Mouse (Mus musculus): Measurements from ENCODE around the gene Nsg2. TPM values are rescaled to one million over a fixed set of nuclear protein-coding genes. Genes with fewer than 3 reads are reported as not detected.
A peak's percentile ranks its signal among the peaks of the same experiment; 100 is the strongest.

The Nsg2 gene
- polyA plus RNA-seq, 1 experiment from 2014 or later, result 193 TPM

DNA sequence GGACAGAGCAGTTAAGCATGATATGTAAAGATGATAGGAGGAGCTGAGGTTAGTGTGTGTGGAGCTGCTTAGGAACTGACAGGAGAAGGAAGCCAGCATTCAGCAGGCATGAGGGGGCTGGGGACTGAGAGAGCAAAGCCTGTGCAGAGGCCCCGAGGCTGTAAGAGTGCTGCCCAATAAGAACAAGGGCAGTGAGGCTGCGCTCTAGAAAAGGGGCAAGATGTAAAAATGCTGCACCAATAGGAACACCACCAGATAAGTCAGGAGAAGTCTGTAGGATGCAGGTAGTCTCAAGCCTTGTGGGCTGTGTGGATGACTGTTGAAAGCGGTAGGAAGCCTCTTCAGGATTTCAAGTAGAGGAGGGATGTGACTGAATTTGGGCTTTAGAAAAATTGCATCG is 17.9 kb downstream of the Nsg2 start:
- peak overlapping the region; percentile 47 for H3K27ac ChIP-seq (replicated peaks)
- WGBS, result 58% methylated on average over 4 of the region's 4 CpGs
- H3K27me3 ChIP-seq, result no peaks in the 10 kb centered on the region
- H3K36me3 ChIP-seq, result peaks cover 41% of the 10 kb centered on the region
- H3K4me2 ChIP-seq (replicated peaks), result no peak overlapping the region
- no peak overlapping the region for H3K4me3 ChIP-seq
- no peak overlapping the region for H3K9ac ChIP-seq (replicated peaks)
- H3K4me1 ChIP-seq, result peaks cover 55% of the 10 kb centered on the region
- ATAC-seq (ENCODE audit: low FRiP score, low read depth), result no peak; the same call in 1 of the 2 replicates
- H3K9me3 ChIP-seq, result no peaks in the 10 kb centered on the region

DNA sequence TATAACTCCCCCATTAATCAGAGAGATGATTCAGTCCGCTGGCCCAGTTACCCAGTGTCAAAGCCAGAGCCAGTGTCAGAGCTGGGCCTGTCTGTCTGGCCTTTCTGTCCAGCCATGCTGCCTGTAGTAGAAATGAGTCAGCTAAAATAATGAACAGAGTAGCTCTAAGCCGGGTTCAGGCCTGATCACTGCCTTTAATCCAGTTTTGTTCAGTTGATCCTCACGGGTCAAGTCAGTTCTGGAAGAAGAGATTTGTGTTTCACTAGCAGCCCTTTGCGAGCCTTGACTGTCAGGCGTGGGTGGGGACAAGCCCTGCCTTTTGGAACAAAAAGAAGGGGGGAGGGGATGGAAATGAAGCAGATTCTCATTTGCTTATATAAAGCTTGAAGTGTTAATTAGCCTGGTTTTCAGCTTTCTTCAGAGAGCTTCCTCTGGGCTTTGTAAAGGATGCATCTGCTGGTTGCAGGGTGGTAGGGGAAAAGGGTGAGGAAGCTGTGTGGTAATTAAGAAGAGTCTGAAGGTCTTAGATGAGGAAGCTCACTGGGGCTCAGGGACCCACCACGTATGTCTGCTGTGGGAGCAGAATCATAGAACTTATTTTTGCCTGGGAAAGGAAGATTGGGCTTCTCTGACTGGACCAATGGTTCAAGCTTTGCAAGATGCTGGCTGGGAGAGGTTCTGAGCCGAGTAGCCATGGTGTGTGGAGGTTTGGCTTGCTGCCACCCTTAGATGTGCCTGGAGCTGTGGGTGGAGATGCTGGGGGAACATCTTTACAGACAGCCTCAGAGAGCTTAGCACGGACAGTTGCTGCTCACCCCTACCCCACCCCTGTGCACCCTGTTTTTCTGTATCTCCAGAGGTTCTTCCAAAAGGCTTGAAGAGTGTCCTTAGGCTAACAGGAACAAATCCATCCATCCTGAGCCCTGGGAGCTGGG is 20.0 kb downstream of the Nsg2 start:
- H3K9me3 ChIP-seq, result no peaks in the 10 kb centered on the region
- peak overlapping the region; percentile 69 for H3K27ac ChIP-seq (replicated peaks)
- peak; percentile 68 for ATAC-seq (ENCODE audit: low FRiP score, low read depth)
- peaks cover 35% of the 10 kb centered on the region for H3K36me3 ChIP-seq
- no peak overlapping the region for H3K4me2 ChIP-seq (replicated peaks)
- peaks cover 60% of the 10 kb centered on the region for H3K4me1 ChIP-seq
- 19% methylated on average over 8 of the region's 8 CpGs for WGBS
- peak overlapping the region; percentile 20; the same call in 1 of the 2 replicates for H3K9ac ChIP-seq (replicated peaks)
- no peaks in the 10 kb centered on the region for H3K27me3 ChIP-seq
- no peak overlapping the region for H3K4me3 ChIP-seq

DNA sequence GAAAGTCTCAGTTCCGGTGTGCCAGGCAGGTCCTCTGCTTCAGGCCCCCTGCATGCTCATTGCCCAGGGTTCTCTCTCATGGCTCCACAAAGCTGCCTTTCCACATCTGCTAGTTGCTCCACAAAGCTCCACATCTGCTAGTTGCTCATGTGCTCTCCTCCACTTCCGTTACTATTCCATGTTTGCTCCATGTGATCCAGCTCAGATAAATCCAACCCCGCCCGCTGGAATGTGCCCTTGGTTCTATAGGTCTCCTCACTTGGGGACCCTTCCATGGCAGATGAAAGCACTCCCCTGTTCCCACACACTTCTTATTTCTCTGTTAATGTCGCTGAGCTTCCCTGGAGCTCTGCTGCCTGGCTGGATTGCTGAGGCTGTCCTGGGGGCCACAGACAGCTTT is 26.4 kb downstream of the Nsg2 start:
- peak overlapping the region; percentile 78 for H3K27ac ChIP-seq (replicated peaks)
- no peak for ATAC-seq (ENCODE audit: low FRiP score, low read depth)
- H3K4me1 ChIP-seq, result peaks cover 64% of the 10 kb centered on the region
- no peaks in the 10 kb centered on the region for H3K9me3 ChIP-seq
- WGBS, result 58% methylated on average over 5 of the region's 5 CpGs
- no peaks in the 10 kb centered on the region for H3K27me3 ChIP-seq
- no peak overlapping the region for H3K4me2 ChIP-seq (replicated peaks)
- H3K4me3 ChIP-seq, result no peak overlapping the region
- 0 out of 2 replicates have a peak, but pooled peaks cover 14% of the 10 kb centered on the region for H3K36me3 ChIP-seq
- H3K9ac ChIP-seq (replicated peaks), result no peak overlapping the region

GRCm38 (mm10) chr11:32027474-32028342 is 27.4 kb downstream of the Nsg2 start:
- Histone ChIP-seq H3K4me2 (replicated peaks) (peak overlapping the region; percentile 16; the same call in 1 of the 2 replicates), H3K27me3 (no peaks in the 10 kb centered on the region), H3K4me3 (no peak overlapping the region), H3K4me1 (peaks cover 60% of the 10 kb centered on the region), H3K36me3 (0 out of 2 replicates have a peak, but pooled peaks cover 11% of the 10 kb centered on the region), H3K9me3 (no peaks in the 10 kb centered on the region), H3K27ac (replicated peaks) (peak overlapping the region; percentile 78), H3K9ac (replicated peaks) (no peak overlapping the region)
- whole genome bisulfite sequencing, result 44% methylated on average over 7 of the region's 7 CpGs
- ATAC-seq (ENCODE audit: low FRiP score, low read depth), result peak; percentile 89

DNA sequence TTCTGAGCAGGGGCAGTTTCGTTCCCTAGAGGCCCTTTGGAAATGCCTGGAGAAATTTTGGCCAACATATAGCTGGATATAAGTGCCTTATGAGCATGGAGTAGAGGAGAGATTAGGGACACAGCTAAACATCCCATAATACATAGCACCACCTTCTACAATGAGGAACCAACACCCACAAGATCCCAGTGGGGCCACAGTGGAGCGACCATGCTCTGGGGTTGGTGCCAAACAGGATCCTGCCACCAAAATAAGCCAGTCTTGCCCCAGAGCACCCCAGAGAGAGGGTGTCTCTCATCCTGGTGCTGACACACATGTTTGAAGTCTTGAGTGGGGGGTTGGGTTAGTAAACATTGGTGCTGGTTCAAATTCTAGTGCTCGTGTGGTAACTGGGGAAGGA is 28.3 kb downstream of the Nsg2 start:
- no peak overlapping the region for H3K4me2 ChIP-seq (replicated peaks)
- no peaks in the 10 kb centered on the region for H3K27me3 ChIP-seq
- WGBS, result 83% methylated on average over 3 of the region's 3 CpGs
- H3K9ac ChIP-seq (replicated peaks), result no peak overlapping the region
- H3K4me1 ChIP-seq, result peaks cover 62% of the 10 kb centered on the region
- H3K9me3 ChIP-seq, result no peaks in the 10 kb centered on the region
- H3K36me3 ChIP-seq, result 0 out of 2 replicates have a peak, but pooled peaks cover 5% of the 10 kb centered on the region
- peak overlapping the region; percentile 73 for H3K27ac ChIP-seq (replicated peaks)
- ATAC-seq (ENCODE audit: low FRiP score, low read depth), result no peak
- H3K4me3 ChIP-seq, result no peak overlapping the region

DNA sequence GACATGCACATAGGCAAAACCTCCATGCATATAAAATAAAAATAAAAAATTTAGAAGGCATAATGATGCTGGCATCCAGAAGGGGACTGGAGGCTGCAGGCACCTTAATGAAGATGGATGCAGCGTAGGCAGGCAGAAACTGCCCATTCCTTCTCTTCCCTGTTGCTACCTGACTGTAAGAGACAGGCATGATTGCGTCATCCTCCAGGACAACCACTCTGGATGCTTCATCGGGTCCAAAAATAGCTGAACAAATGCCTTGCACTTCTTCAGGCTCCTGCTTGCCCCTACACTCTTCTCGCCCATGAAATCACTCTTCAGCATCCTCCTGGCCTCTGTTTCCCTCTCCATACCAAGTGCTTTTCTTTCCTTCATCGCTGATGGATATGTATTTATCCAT is 29.1 kb downstream of the Nsg2 start:
- H3K9ac ChIP-seq (replicated peaks), result no peak overlapping the region
- WGBS, result 80% methylated on average over 5 of the region's 5 CpGs
- peak overlapping the region; percentile 73; the same call in 1 of the 2 replicates for H3K27ac ChIP-seq (replicated peaks)
- H3K4me2 ChIP-seq (replicated peaks), result no peak overlapping the region
- H3K4me1 ChIP-seq, result peaks cover 59% of the 10 kb centered on the region
- H3K9me3 ChIP-seq, result no peaks in the 10 kb centered on the region
- H3K4me3 ChIP-seq, result no peak overlapping the region
- H3K27me3 ChIP-seq, result no peaks in the 10 kb centered on the region
- no peak for ATAC-seq (ENCODE audit: low FRiP score, low read depth)
- H3K36me3 ChIP-seq, result 0 out of 2 replicates have a peak, but pooled peaks cover 5% of the 10 kb centered on the region

DNA sequence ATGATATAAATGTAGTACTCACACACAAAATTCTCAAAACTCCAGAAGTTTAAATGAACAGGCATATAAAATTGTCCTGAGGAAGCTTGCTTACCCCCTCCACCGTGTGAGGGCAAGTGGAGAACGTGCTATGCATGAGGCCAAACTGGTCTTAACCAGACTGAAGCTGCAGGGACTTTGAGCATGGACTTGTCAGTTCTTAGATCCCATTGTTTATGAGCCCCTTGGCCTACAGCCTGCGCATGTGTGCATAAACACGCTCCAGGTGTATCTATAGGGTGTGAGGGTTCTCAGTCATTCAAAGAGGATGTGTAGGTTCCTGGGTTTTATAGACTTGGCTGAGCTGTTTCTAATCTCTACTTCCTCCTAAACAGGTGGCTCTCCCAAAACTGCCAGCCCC is 31.1 kb downstream of the Nsg2 start:
- peaks cover 50% of the 10 kb centered on the region for H3K4me1 ChIP-seq
- H3K4me3 ChIP-seq, result no peak overlapping the region
- no peak overlapping the region for H3K4me2 ChIP-seq (replicated peaks)
- no peak for ATAC-seq (ENCODE audit: low FRiP score, low read depth)
- 86% methylated on average over 4 of the region's 4 CpGs for WGBS
- no peak overlapping the region for H3K9ac ChIP-seq (replicated peaks)
- H3K36me3 ChIP-seq, result 0 out of 2 replicates have a peak, but pooled peaks cover 12% of the 10 kb centered on the region
- H3K27ac ChIP-seq (replicated peaks), result no peak overlapping the region
- H3K27me3 ChIP-seq, result no peaks in the 10 kb centered on the region
- no peaks in the 10 kb centered on the region for H3K9me3 ChIP-seq

GRCm38 (mm10) chr11:32032053-32032452 is 31.8 kb downstream of the Nsg2 start:
- Histone ChIP-seq H3K27ac (replicated peaks) (no peak overlapping the region), H3K36me3 (0 out of 2 replicates have a peak, but pooled peaks cover 12% of the 10 kb centered on the region), H3K9ac (replicated peaks) (no peak overlapping the region), H3K4me1 (peaks cover 44% of the 10 kb centered on the region), H3K4me3 (no peak overlapping the region), H3K4me2 (replicated peaks) (no peak overlapping the region), H3K9me3 (no peaks in the 10 kb centered on the region), H3K27me3 (no peaks in the 10 kb centered on the region)
- 83% methylated on average over 9 of the region's 9 CpGs for WGBS
- ATAC-seq (ENCODE audit: low FRiP score, low read depth), result no peak

- Histone ChIP-seq H3K36me3 (0 out of 2 replicates have a peak, but pooled peaks cover 12% of the 10 kb centered on the region), H3K4me2 (replicated peaks) (no peak overlapping the region), H3K4me1 (peaks cover 24% of the 10 kb centered on the region), H3K27me3 (no peaks in the 10 kb centered on the region), H3K4me3 (no peak overlapping the region), H3K9me3 (no peaks in the 10 kb centered on the region), H3K27ac (replicated peaks) (0 out of 2 replicates have a peak overlapping the region, but pooled peaks have one; percentile 25), H3K9ac (replicated peaks) (no peak overlapping the region)
- WGBS, result 78% methylated on average over 5 of the region's 5 CpGs
- no peak for ATAC-seq (ENCODE audit: low FRiP score, low read depth)
Measured at GRCm38 (mm10) chr11:32035831-32036230, 35.6 kb downstream of the Nsg2 start.

- H3K9ac ChIP-seq (replicated peaks), result no peak overlapping the region
- no peaks in the 10 kb centered on the region for H3K9me3 ChIP-seq
- H3K36me3 ChIP-seq, result 0 out of 2 replicates have a peak, but pooled peaks cover 9% of the 10 kb centered on the region
- H3K27me3 ChIP-seq, result no peaks in the 10 kb centered on the region
- 81% methylated on average over 4 of the region's 4 CpGs for WGBS
- no peak overlapping the region for H3K4me2 ChIP-seq (replicated peaks)
- no peak for ATAC-seq (ENCODE audit: low FRiP score, low read depth)
- no peak overlapping the region for H3K4me3 ChIP-seq
- H3K27ac ChIP-seq (replicated peaks), result peak overlapping the region; percentile 4; the same call in 1 of the 2 replicates
- peaks cover 15% of the 10 kb centered on the region; the same call in 1 of the 2 replicates for H3K4me1 ChIP-seq
Measured at GRCm38 (mm10) chr11:32039656-32040055, 39.4 kb downstream of the Nsg2 start.

DNA sequence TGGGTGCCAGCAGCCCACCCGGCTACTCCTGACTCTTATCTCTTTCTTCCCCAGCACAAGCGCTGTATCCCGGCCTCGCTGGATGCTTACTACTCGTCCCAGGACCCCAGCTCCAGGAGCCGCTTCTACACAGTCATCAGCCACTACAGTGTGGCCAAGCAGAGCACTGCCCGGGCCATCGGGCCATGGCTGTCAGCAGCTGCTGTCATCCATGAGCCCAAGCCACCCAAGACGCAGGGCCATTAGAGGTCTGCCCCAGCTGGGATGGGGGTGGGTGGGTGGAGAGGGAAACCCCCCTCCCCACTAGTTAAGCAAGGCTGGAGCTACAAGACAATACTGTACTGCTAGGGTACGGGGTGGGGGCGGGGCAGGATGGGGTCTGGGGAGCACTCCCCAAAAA is 57.1 kb downstream of the Nsg2 start:
- Histone ChIP-seq H3K4me2 (replicated peaks) (no peak overlapping the region), H3K4me1 (peaks cover 25% of the 10 kb centered on the region), H3K4me3 (no peak overlapping the region), H3K27me3 (0 out of 2 replicates have a peak, but pooled peaks cover 5% of the 10 kb centered on the region), H3K27ac (replicated peaks) (peak overlapping the region; percentile 54; the same call in 1 of the 2 replicates), H3K9me3 (no peaks in the 10 kb centered on the region), H3K9ac (replicated peaks) (0 out of 2 replicates have a peak overlapping the region, but pooled peaks have one; percentile 17), H3K36me3 (peaks cover 32% of the 10 kb centered on the region)
- ATAC-seq (ENCODE audit: low FRiP score, low read depth), result peak; percentile 76
- WGBS, result 67% methylated on average over 11 of the region's 11 CpGs
